Mouse (Mus musculus): Measurements from ENCODE around the gene Selenbp1. TPM values are rescaled to one million over a fixed set of nuclear protein-coding genes. Genes with fewer than 3 reads are reported as not detected.
A peak's percentile ranks its signal among the peaks of the same experiment; 100 is the strongest.

Gene Selenbp1
- polyA plus RNA-seq, 1 experiment from 2014 or later: 99.1 TPM

DNA sequence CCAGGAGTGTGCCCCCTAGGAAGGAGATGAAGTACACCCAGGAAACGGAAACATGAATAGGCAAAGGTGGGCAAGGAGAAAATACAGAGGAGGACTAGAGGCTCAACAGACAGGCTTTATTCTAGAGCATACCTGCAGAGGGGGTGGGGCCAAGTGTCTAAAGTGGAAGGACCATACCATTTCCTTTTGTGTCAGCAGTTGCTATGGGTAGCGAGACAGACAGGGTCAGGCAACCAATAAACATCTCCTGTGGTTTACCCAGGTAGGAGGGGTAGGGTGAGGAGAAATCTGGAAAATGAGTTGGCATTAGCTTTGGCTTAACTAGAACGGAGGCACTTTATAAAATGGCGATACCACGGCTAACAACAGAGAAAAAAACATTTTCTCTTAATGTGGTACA, 19.9 kb downstream of the Selenbp1 start:
- Histone ChIP-seq H3K9ac (no peak overlapping the region), H3K36me3 (ENCODE audit: insufficient read depth) (peaks cover 22% of the 10 kb centered on the region), H3K9me3 (ENCODE audit: low read depth, low read length) (no peaks in the 10 kb centered on the region), H3K4me3 (ENCODE audit: low read depth, low read length) (peak overlapping the region; percentile 52), H3K27me3 (ENCODE audit: insufficient read depth, low read length) (no peaks in the 10 kb centered on the region), H3K27ac (ENCODE audit: low read depth) (peak overlapping the region; percentile 85), H3K4me2 (peak overlapping the region; percentile 65), H3K4me1 (ENCODE audit: insufficient read depth) (no peaks in the 10 kb centered on the region)
- peak; percentile 13; the same call in 1 of the 2 replicates for TF ChIP-seq CTCF (IDR thresholded peaks at IDR 0.05; ENCODE audit: low read depth)
- peak; percentile 15; the same call in 1 of the 2 replicates for ATAC-seq (ENCODE audit: insufficient read depth)
- WGBS: 47% methylated on average over 5 of the region's 5 CpGs
- DNase-seq: peak; percentile 69

DNA sequence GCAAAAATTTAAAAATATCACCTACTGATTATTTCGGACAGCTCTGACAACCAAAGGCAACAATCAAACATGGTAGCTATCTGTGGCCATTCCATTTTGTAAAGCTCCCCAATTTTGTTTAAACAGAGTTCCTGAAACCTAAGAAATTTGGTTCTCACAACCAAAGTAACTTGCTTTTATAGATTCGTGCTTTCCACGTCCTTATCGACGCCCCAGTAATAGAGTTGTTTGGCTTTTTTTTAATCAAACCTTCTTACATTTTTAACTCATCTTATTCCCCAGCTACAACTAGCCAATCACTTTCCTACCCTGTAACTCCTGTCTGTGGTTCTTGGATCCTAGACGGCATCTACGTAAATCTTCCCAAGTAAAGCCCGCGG, 20.5 kb downstream of the Selenbp1 start:
- Histone ChIP-seq H3K9me3 (ENCODE audit: low read depth, low read length) (no peaks in the 10 kb centered on the region), H3K4me1 (ENCODE audit: insufficient read depth) (no peaks in the 10 kb centered on the region), H3K36me3 (ENCODE audit: insufficient read depth) (peaks cover 28% of the 10 kb centered on the region), H3K9ac (peak overlapping the region; percentile 58), H3K27me3 (ENCODE audit: insufficient read depth, low read length) (no peaks in the 10 kb centered on the region), H3K27ac (ENCODE audit: low read depth) (peak overlapping the region; percentile 85), H3K4me2 (peak overlapping the region; percentile 65), H3K4me3 (ENCODE audit: low read depth, low read length) (peak overlapping the region; percentile 52)
- TF ChIP-seq CTCF (IDR thresholded peaks at IDR 0.05; ENCODE audit: low read depth): no peak
- DNase-seq: no peak
- 6% methylated on average over 9 of the region's 9 CpGs for WGBS
- ATAC-seq (ENCODE audit: insufficient read depth): peak; percentile 27

DNA sequence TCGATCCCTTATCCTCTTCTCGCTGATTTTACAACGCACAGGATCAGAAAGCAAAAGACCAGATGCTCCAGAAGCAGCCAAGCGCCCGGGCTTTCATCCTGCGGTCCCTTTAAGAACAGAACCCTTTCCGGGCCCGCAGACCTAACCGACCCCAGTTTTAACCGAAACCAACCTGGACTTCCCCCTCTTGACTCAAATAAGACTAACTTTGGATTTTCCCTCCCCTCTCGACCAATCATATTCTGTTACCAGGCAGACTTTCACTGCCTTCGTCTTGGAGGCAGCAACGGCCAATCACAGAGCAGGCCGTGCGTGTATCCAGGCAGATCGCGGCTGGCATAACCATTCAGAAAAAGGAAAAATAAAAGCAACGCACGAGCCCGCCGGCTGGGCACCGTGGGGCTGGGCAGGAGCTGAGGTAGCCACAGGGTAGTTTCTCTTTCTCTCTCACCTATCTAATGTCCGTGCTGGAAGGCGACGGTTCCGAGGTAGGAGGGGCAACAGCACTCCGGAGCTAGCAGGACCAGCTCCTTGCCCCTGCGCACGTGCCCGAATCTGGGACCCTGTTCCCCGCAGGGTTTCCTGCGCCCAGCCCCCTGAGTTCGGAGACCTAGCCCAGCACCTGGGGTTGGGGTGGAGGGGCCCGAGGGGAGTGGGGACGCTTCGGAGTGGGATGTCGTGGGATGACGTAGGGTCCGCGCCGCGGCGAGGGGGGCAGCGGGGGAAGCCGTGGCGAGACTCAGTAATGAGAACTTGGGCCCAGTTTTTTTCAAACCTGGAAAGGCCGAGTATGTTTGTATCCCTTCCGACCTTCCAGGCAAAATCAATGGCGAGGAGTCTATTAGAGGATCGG, 21.1 kb downstream of the Selenbp1 start, which contains the start of gene Rfx5:
Gene Rfx5 (plus strand): TSS at position 312 of the 853 bp plus-strand sequence.
- Histone ChIP-seq H3K9ac (peak within 1 kb of the TSS; percentile 69), H3K36me3 (ENCODE audit: insufficient read depth) (peaks cover 34% of the 10 kb centered on the region), H3K9me3 (ENCODE audit: low read depth, low read length) (no peaks in the 10 kb centered on the region), H3K27ac (ENCODE audit: low read depth) (peak within 1 kb of the TSS; percentile 85), H3K27me3 (ENCODE audit: insufficient read depth, low read length) (no peaks in the 10 kb centered on the region), H3K4me1 (ENCODE audit: insufficient read depth) (no peaks in the 10 kb centered on the region), H3K4me3 (ENCODE audit: low read depth, low read length) (peak within 1 kb of the TSS; percentile 52), H3K4me2 (peak within 1 kb of the TSS; percentile 65)
- ATAC-seq (ENCODE audit: insufficient read depth) (peak; percentile 97), DNase-seq (peak; percentile 98)
- under 1% methylated on average over 50 of the region's 50 CpGs for whole genome bisulfite sequencing
- TF ChIP-seq CTCF (IDR thresholded peaks at IDR 0.05; ENCODE audit: low read depth): no peak

DNA sequence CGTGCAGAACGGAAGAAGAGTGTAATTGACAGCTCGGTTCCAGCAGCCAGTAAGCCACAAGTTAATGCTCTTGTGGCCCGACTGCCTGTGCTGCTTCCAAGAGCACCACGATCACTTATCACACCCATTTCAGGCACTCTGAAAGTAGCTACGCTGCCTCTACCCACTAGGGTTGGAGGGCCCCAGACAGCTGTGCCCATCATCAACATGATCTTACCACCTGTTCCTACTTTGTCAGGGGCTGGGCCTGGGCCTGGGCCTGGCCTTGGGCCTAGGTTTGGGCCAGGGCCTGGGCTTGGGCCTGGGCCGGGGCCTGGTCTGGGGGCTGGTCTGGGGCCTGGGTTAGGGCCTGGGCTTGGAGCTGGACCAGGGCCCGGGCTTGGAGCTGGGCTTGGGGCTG, 25.4 kb downstream of the Selenbp1 start:
- TF ChIP-seq CTCF (IDR thresholded peaks at IDR 0.05; ENCODE audit: low read depth): no peak
- ATAC-seq (ENCODE audit: insufficient read depth): no peak
- Histone ChIP-seq H3K36me3 (ENCODE audit: insufficient read depth) (peaks cover 38% of the 10 kb centered on the region), H3K9me3 (ENCODE audit: low read depth, low read length) (no peaks in the 10 kb centered on the region), H3K27me3 (ENCODE audit: insufficient read depth, low read length) (no peaks in the 10 kb centered on the region), H3K4me1 (ENCODE audit: insufficient read depth) (no peaks in the 10 kb centered on the region), H3K27ac (ENCODE audit: low read depth) (no peak overlapping the region), H3K4me2 (no peak overlapping the region), H3K4me3 (ENCODE audit: low read depth, low read length) (no peak overlapping the region), H3K9ac (no peak overlapping the region)
- no peak for DNase-seq
- 87% methylated on average over 8 of the region's 8 CpGs for WGBS

DNA sequence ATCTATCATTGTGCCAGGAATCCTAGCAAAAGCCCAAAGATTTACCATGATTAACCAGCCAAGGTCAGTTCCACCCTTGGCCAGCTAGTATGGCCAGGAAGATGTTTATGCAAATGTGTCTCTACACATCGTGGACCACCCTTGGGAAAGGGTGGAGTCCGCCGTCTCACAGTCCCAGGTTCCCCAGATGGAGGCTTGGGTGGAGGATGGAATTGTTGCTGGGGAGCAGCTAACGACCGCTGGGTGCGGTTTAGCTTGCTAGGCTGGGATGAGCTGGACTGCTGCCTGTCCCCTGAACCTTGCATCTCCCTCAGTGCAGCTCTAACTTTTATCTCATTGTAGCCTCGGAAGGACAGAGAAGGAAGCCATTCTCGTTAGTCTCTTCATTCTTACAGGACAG, 27.0 kb downstream of the Selenbp1 start:
- no peak overlapping the region for H3K4me2 ChIP-seq
- peaks cover 38% of the 10 kb centered on the region for H3K36me3 ChIP-seq (ENCODE audit: insufficient read depth)
- H3K27me3 ChIP-seq (ENCODE audit: insufficient read depth, low read length): no peaks in the 10 kb centered on the region
- H3K4me3 ChIP-seq (ENCODE audit: low read depth, low read length): no peak overlapping the region
- H3K9ac ChIP-seq: no peak overlapping the region
- ATAC-seq (ENCODE audit: insufficient read depth) (no peak), DNase-seq (no peak)
- H3K4me1 ChIP-seq (ENCODE audit: insufficient read depth): no peaks in the 10 kb centered on the region
- no peaks in the 10 kb centered on the region for H3K9me3 ChIP-seq (ENCODE audit: low read depth, low read length)
- TF ChIP-seq CTCF (IDR thresholded peaks at IDR 0.05; ENCODE audit: low read depth): no peak
- H3K27ac ChIP-seq (ENCODE audit: low read depth): no peak overlapping the region
- 46% methylated on average over 8 of the region's 8 CpGs for whole genome bisulfite sequencing

DNA sequence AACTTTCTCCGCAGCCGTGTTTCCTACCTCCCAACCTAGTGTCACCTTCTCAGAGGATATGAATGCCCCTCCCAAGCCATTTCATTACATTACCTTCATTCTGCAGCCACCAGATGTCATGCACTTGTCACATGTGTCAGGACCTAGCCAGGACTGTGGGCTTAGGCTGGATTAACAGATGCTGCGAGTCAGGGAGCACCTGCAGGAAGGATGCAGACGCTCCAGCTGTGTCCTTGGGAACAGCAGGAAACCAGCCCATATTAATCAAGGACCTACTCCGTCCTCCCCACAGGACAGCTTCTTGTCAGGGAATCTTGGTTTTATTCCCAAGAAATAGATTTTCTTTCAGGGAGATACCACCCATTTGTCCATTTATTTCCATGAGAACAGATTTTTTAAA, 27.5 kb downstream of the Selenbp1 start:
- no peaks in the 10 kb centered on the region for H3K4me1 ChIP-seq (ENCODE audit: insufficient read depth)
- H3K27ac ChIP-seq (ENCODE audit: low read depth): no peak overlapping the region
- no peak overlapping the region for H3K9ac ChIP-seq
- H3K9me3 ChIP-seq (ENCODE audit: low read depth, low read length): no peaks in the 10 kb centered on the region
- H3K4me3 ChIP-seq (ENCODE audit: low read depth, low read length): no peak overlapping the region
- H3K4me2 ChIP-seq: no peak overlapping the region
- no peak for TF ChIP-seq CTCF (IDR thresholded peaks at IDR 0.05; ENCODE audit: low read depth)
- H3K27me3 ChIP-seq (ENCODE audit: insufficient read depth, low read length): no peaks in the 10 kb centered on the region
- ATAC-seq (ENCODE audit: insufficient read depth): no peak
- DNase-seq: no peak
- peaks cover 38% of the 10 kb centered on the region for H3K36me3 ChIP-seq (ENCODE audit: insufficient read depth)
- WGBS: 42% methylated on average over 5 of the region's 5 CpGs

DNA sequence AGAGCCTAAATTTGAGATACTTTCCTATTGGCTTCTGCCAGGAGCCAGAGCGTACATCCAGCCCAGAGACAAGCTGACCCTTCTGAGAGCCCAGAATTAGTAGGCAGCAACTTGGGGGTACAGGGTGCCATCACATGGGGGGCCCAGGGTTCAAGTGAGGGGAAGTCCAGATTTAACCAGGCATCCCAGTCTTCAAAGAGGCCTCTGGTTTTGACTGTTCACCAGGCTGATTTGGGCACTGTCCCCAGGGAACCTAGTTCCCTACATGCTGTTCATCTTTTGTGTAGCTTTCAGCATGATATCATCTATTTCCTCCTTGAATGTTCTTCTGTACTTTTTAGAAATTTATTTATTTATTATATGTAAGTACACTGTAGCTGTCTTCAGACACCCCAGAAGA, 32.1 kb downstream of the Selenbp1 start:
- no peak for DNase-seq
- WGBS: 92% methylated on average over 1 of the region's 1 CpGs
- H3K4me1 ChIP-seq (ENCODE audit: insufficient read depth): no peaks in the 10 kb centered on the region

More for the DNA sequence above, 32.1 kb downstream of the Selenbp1 start:
- Histone ChIP-seq H3K36me3 (ENCODE audit: insufficient read depth) (no peaks in the 10 kb centered on the region), H3K27ac (ENCODE audit: low read depth) (no peak overlapping the region), H3K4me3 (ENCODE audit: low read depth, low read length) (no peak overlapping the region), H3K4me2 (no peak overlapping the region), H3K9me3 (ENCODE audit: low read depth, low read length) (no peaks in the 10 kb centered on the region), H3K27me3 (ENCODE audit: insufficient read depth, low read length) (no peaks in the 10 kb centered on the region), H3K9ac (no peak overlapping the region)
- no peak for TF ChIP-seq CTCF (IDR thresholded peaks at IDR 0.05; ENCODE audit: low read depth)
- ATAC-seq (ENCODE audit: insufficient read depth): no peak

Measured in lung, embryonic 14.5 days (tissue).